Mouse (Mus musculus) ES-E14 (cell line): ENCODE measurements at regions not wholly inside any gene's neighbourhood (a gene's known extent, or its start where the extent isn't known, plus 50 kb on each side); places are given as distances from the start of the nearest gene placed in this dataset.

Experiments
- DNase-seq: peaks from one replicate; pipeline ENCODE4 v3.0.0-alpha.2; 2013; ENCODE audit warnings: low read depth, low spot score
- H3K27ac ChIP-seq: 2 replicates; pipeline ENCODE4 v1.5.1; 2012; ENCODE audit warnings: low read depth, mild to moderate bottlenecking, low read length, moderate library complexity, mixed read lengths; ENCODE audit not compliant: poor library complexity, insufficient read depth, severe bottlenecking
- H3K36me3 ChIP-seq: 2 replicates; pipeline ENCODE4 v1.6.1; 2012; ENCODE audit warnings: mild to moderate bottlenecking, low read length, moderate library complexity, mixed read lengths; ENCODE audit not compliant: control insufficient read depth, poor library complexity, insufficient read depth, severe bottlenecking
- H3K4me1 ChIP-seq, 2 experiments: fragments of 150-350 bp in 1 of 2; sonication (generic) in 1 of 2; 2 replicates each; pipeline ENCODE4 v1.6.1; 2012; ENCODE audit warnings: low read length in 2 of 2, mild to moderate bottlenecking in 1 of 2, mixed read lengths in 1 of 2; ENCODE audit not compliant: control insufficient read depth in 2 of 2, insufficient read depth in 2 of 2, poor library complexity in 1 of 2
- H3K4me3 ChIP-seq, 2 experiments: fragments of 150-350 bp in 1 of 2; sonication (generic) in 1 of 2; 2 replicates each; pipeline ENCODE4 v1.5.1; 2012; ENCODE audit warnings: low read length in 2 of 2, low read depth in 1 of 2, mild to moderate bottlenecking in 1 of 2, mixed read lengths in 1 of 2; ENCODE audit not compliant: insufficient read depth in 1 of 2, poor library complexity in 1 of 2, severe bottlenecking in 1 of 2
- H3K9ac ChIP-seq: 2 replicates; pipeline ENCODE4 v1.6.1; 2012; ENCODE audit warnings: low read depth, mild to moderate bottlenecking, low read length, mixed read lengths; ENCODE audit not compliant: poor library complexity, insufficient read depth, severe bottlenecking
- H3K9me3 ChIP-seq: fragments of 150-350 bp; sonication (generic); 2 replicates; pipeline ENCODE4 v1.6.1; 2012; ENCODE audit warnings: low read depth, mild to moderate bottlenecking, low read length; ENCODE audit not compliant: control insufficient read depth, insufficient read depth
- CHD2 ChIP-seq: IDR thresholded peaks from 2 replicates; pipeline ENCODE4 v1.6.1; 2014; ENCODE audit warnings: mild to moderate bottlenecking, low read depth, low read length, inconsistent platforms
- HCFC1 ChIP-seq: IDR thresholded peaks from 2 replicates; pipeline ENCODE4 v1.6.1; 2012; ENCODE audit warnings: low read length, inconsistent platforms, borderline replicate concordance; ENCODE audit not compliant: insufficient read depth
- MAFK ChIP-seq: IDR thresholded peaks from 2 replicates; pipeline ENCODE4 v1.6.1; 2014; ENCODE audit warnings: mild to moderate bottlenecking, low read depth, low read length, inconsistent platforms; ENCODE audit not compliant: insufficient read depth
- ZC3H11A ChIP-seq: IDR thresholded peaks from 2 replicates; pipeline ENCODE4 v1.6.1; 2012; ENCODE audit warnings: low read depth, mild to moderate bottlenecking, inconsistent platforms, low read length, borderline replicate concordance
- ZNF384 ChIP-seq: IDR thresholded peaks from 2 replicates; pipeline ENCODE4 v1.6.1; 2012; ENCODE audit warnings: low read depth, low read length, inconsistent platforms
- in situ Hi-C, 2 experiments: fragments of 600-800 bp; cut with MboI; formaldehyde crosslinking; loops; one replicate each; pipeline ENCODE4 v1.15.1; 2025; ENCODE audit warnings: low sequenced_read_pairs in 2 of 2, inconsistent platforms in 1 of 2; ENCODE audit not compliant: unreplicated experiment in 2 of 2

DNA sequence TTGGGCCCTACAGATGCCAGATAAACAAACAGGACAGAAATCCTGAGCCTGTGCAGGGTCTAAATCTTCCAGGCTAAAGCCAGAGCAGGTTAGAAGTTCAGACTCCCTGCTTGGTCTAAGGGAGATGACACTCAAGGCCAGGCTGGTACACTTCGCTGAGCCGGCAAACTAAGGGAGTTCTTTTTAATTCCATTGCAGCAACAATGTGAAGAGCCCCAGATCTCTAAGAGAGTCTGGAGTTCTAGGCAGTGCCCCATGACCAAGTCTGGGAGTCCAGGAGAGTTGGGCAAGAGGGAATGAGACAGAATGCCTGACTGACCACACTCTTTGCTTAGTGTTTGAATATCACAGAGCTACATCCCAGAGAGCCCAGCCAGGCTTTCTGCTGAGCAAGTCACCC lies 52.5 kb upstream of the Adgra1 start:
- Histone ChIP-seq H3K27ac (no peak overlapping the region), H3K36me3 (no peaks in the 10 kb centered on the region), H3K9me3 (no peaks in the 10 kb centered on the region), H3K9ac (no peak overlapping the region), H3K4me1 (no peaks in the 10 kb centered on the region), H3K4me3 (no peak overlapping the region)
- in situ Hi-C loops: no loop called here
- TF ChIP-seq MAFK (no peak), ZC3H11A (no peak), CHD2 (no peak), HCFC1 (no peak), ZNF384 (no peak)
- no peak for DNase-seq
